Mouse (Mus musculus) forebrain, postnatal 0 days (tissue): Measurements from ENCODE around the gene Zhx3. TPM values are rescaled to one million over a fixed set of nuclear protein-coding genes. Genes with fewer than 3 reads are reported as not detected.

Source experiments
- ATAC-seq: fragments of 200-750 bp; cut with Nextera tagmentation; 2 replicates; pipeline ENCODE4 v1.8.0; 2017; ENCODE audit warnings: mild to moderate bottlenecking, moderate library complexity
- DNase-seq: peaks from one replicate; pipeline ENCODE4 v3.0.0-alpha.2; 2015
- H3K27ac ChIP-seq: fragments of 300-500 bp; sonication (generic); 2 replicates; pipeline ENCODE4 v1.5.1; 2014; ENCODE audit warnings: low read depth, mild to moderate bottlenecking, antibody characterized with exemption, low read length, moderate library complexity, mixed read lengths
- H3K27me3 ChIP-seq: fragments of 300-500 bp; sonication (generic); 2 replicates; pipeline ENCODE4 v1.6.1; 2014; ENCODE audit warnings: mild to moderate bottlenecking, low read length, mixed read lengths; ENCODE audit not compliant: insufficient read depth
- H3K36me3 ChIP-seq: fragments of 300-500 bp; sonication (generic); 2 replicates; pipeline ENCODE4 v1.6.1; 2014; ENCODE audit warnings: mild to moderate bottlenecking, moderate library complexity; ENCODE audit not compliant: insufficient read depth
- H3K4me1 ChIP-seq: fragments of 300-500 bp; sonication (generic); 2 replicates; pipeline ENCODE4 v1.6.1; 2014; ENCODE audit warnings: antibody characterized with exemption; ENCODE audit not compliant: insufficient read depth
- H3K4me2 ChIP-seq: fragments of 300-500 bp; sonication (generic); 2 replicates; pipeline ENCODE4 v1.6.1; 2014; ENCODE audit warnings: low read depth, mild to moderate bottlenecking, moderate library complexity
- H3K4me3 ChIP-seq: fragments of 300-500 bp; sonication (generic); 2 replicates; pipeline ENCODE4 v1.5.1; 2014; ENCODE audit warnings: low read depth, low read length, mixed read lengths
- H3K9ac ChIP-seq: fragments of 300-500 bp; sonication (generic); 2 replicates; pipeline ENCODE4 v1.6.1; 2014; ENCODE audit warnings: mild to moderate bottlenecking
- H3K9me3 ChIP-seq: fragments of 300-500 bp; sonication (generic); 2 replicates; pipeline ENCODE4 v1.6.1; 2016; ENCODE audit warnings: low read length
- CTCF ChIP-seq: sonication (generic); IDR thresholded peaks from 2 replicates; pipeline ENCODE4 v1.5.1; 2016; ENCODE audit warnings: antibody characterized with exemption, control low read depth, low read depth
- WGBS: fragments of 180-500 bp; shearing (Covaris S2); extraction: QIAGEN DNeasy Blood & Tissue Kit; methylation state at CpG from one replicate; pipeline ENCODE4 v1.1.7; 2014; 5-methylcytosine and 5-hydroxymethylcytosine counted together
- polyA plus RNA-seq: library from polyadenylated mRNA; unstranded; fragments of >200 nt; fragmentation: Nextera tagmentation; extraction: Ambion mirVana; gene quantifications from 2 replicates; pipeline ENCODE4 v1.2.1, GENCODE M21; 2015
- total RNA-seq: library from RNA; depleted of rRNA; stranded (reverse); fragments of >200 nt; gene quantifications from 2 replicates; pipeline ENCODE4 v1.2.3, GENCODE M21; 2014

Zhx3 gene
- total and polyA plus RNA-seq, 2 experiments from 2014 or later: 18.5 to 44.9 TPM

- ATAC-seq (no peak), DNase-seq (peak; percentile 36)
- Histone ChIP-seq H3K27ac (no peak overlapping the region), H3K9me3 (no peaks in the 10 kb centered on the region), H3K4me2 (no peak overlapping the region), H3K27me3 (no peaks in the 10 kb centered on the region), H3K36me3 (no peaks in the 10 kb centered on the region), H3K4me1 (0 out of 2 replicates have a peak, but pooled peaks cover 4% of the 10 kb centered on the region), H3K4me3 (no peak overlapping the region), H3K9ac (no peak overlapping the region)
- WGBS: 30% methylated on average over 2 of the region's 2 CpGs
- TF ChIP-seq CTCF: peak; percentile 74
Observed at GRCm38 (mm10) chr2:160884830-160885229, 12.0 kb upstream of the Zhx3 start.

DNA sequence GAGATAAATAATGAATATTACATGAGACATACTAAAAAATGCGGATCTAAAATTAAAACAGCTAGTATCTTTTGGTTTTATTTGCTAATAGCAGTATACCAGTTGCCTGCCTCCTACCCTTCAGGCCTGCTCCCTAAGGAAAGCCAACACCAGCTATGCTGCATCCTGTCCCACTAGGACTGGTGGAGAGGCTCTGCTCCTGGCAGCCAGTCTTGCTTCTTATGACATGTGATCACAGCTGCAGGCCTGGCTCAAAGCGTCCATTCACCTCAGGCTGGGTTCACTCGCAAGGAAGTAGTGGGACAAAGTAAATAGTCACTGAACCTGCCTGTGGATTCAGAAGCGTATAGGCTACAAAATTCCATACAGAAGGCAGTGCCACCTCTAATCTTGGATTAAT lies 11.1 kb upstream of the Zhx3 start:
- no peak overlapping the region for H3K9ac ChIP-seq
- H3K4me2 ChIP-seq: no peak overlapping the region
- WGBS: 76% methylated on average over 4 of the region's 4 CpGs
- no peak overlapping the region for H3K4me3 ChIP-seq
- no peak for ATAC-seq
- TF ChIP-seq CTCF: no peak
- no peaks in the 10 kb centered on the region for H3K36me3 ChIP-seq
- 0 out of 2 replicates have a peak, but pooled peaks cover 4% of the 10 kb centered on the region for H3K4me1 ChIP-seq
- no peak overlapping the region for H3K27ac ChIP-seq
- no peaks in the 10 kb centered on the region for H3K27me3 ChIP-seq
- no peaks in the 10 kb centered on the region for H3K9me3 ChIP-seq
- DNase-seq: no peak

- TF ChIP-seq CTCF: no peak
Observed at GRCm38 (mm10) chr2:160882436-160882835, 9.6 kb upstream of the Zhx3 start.

DNA sequence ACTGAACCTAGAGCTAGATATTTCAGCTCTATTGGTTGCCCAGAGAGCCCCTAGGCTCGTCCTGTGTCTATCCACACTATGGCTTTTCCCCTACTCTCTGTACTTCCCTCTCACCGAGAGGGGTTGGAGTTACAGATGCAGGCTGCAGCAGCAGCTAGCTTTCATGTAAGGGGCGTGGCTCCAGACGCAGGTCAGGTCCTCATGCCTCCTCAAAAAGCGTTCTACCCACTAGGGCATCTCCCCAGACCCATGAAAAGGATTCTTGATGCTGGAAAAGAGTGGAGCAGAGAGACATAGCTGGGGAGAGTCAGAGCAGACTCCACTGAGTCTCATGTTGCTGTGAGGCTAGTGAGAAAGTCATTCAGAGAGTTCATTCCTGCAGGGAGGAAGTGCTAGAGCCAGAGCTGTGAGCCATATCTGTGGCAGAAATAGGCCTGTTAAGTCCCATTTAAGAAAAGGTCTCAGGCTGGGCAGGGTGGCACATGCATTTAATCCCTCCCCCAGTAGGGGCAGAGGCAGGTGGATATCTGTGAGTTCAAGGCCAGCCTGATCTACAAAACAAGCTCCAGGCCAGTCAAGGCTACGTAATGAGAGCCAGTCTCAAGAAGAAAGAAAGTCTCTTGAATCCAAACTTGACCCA lies 8.8 kb upstream of the Zhx3 start:
- ATAC-seq: no peak
- Histone ChIP-seq H3K4me2 (no peak overlapping the region), H3K27ac (no peak overlapping the region), H3K9me3 (no peaks in the 10 kb centered on the region), H3K36me3 (no peaks in the 10 kb centered on the region), H3K4me3 (no peak overlapping the region), H3K27me3 (no peaks in the 10 kb centered on the region), H3K4me1 (no peaks in the 10 kb centered on the region), H3K9ac (no peak overlapping the region)
- 58% methylated on average over 6 of the region's 6 CpGs for WGBS
- no peak for DNase-seq
- no peak for TF ChIP-seq CTCF

More at GRCm38 (mm10) chr2:160882436-160882835, 9.6 kb upstream of the Zhx3 start:
- Histone ChIP-seq H3K27ac (no peak overlapping the region), H3K9ac (no peak overlapping the region), H3K4me2 (no peak overlapping the region), H3K9me3 (no peaks in the 10 kb centered on the region), H3K36me3 (no peaks in the 10 kb centered on the region), H3K27me3 (no peaks in the 10 kb centered on the region), H3K4me1 (no peaks in the 10 kb centered on the region), H3K4me3 (no peak overlapping the region)
- DNase-seq: no peak
- 73% methylated on average over 5 of the region's 5 CpGs for WGBS
- no peak for ATAC-seq

DNA sequence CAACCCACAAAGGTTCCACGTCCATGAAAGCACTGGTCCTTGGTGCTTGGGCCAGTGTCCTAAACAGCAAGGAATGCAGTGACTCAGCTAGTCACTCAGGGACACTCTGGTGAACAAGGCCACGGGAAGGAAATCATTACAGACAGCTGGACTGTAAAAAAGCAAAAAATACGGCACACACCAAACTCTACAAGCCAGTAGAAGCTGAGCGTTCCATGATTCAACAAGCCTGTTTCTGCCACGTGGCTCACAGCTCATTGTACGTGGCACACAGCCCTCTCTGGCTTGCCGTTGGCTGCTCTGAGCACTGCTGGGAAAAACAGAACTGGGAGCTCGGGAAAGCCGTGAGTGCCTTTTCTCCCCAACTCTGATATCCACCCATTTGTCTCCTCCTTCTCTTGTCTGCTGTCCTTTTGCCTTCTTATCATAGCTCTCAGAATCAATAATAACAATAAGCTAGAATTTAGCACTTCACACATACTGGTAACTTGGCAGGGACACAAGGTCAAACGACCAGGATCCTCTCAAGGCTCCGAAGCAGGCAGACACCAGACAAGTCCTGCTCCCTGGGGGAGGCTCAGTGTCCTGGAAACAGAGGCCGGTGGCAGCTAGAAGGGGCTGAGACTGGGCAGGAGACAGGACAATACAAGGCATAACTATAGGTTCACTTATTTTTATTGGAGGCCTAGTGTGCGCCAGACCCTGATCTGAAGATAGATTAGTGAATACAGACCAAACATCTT lies 7.8 kb upstream of the Zhx3 start, which contains the start of gene Lpin3:
TSS of gene Lpin3 (plus strand) at position 218 of the 743 bp plus-strand sequence.
- Histone ChIP-seq H3K4me1 (no peaks in the 10 kb centered on the region), H3K27me3 (no peaks in the 10 kb centered on the region), H3K4me2 (no peak within 1 kb of the TSS), H3K9me3 (no peaks in the 10 kb centered on the region), H3K4me3 (no peak within 1 kb of the TSS), H3K36me3 (no peaks in the 10 kb centered on the region), H3K9ac (no peak within 1 kb of the TSS), H3K27ac (no peak within 1 kb of the TSS)
- 54% methylated on average over 13 of the region's 13 CpGs for WGBS
- no peak for TF ChIP-seq CTCF
- DNase-seq: peak; percentile 58
- peak; percentile 54 for ATAC-seq

GRCm38 (mm10) chr2:160876115-160876514 lies 3.3 kb upstream of the Zhx3 start:
- no peak for DNase-seq
- no peak for ATAC-seq
- H3K4me3 ChIP-seq: no peak overlapping the region
- no peak overlapping the region for H3K9ac ChIP-seq
- 89% methylated on average over 4 of the region's 4 CpGs for WGBS
- no peak overlapping the region for H3K4me2 ChIP-seq
- TF ChIP-seq CTCF: peak; percentile 41; the same call in 1 of the 2 replicates
- no peaks in the 10 kb centered on the region for H3K9me3 ChIP-seq
- H3K27ac ChIP-seq: no peak overlapping the region
- no peaks in the 10 kb centered on the region for H3K36me3 ChIP-seq
- H3K27me3 ChIP-seq: no peaks in the 10 kb centered on the region
- H3K4me1 ChIP-seq: peaks cover 5% of the 10 kb centered on the region; the same call in 1 of the 2 replicates
